ENCODE assay signal across 1 mouse cellular context in the genomic region with DNA sequence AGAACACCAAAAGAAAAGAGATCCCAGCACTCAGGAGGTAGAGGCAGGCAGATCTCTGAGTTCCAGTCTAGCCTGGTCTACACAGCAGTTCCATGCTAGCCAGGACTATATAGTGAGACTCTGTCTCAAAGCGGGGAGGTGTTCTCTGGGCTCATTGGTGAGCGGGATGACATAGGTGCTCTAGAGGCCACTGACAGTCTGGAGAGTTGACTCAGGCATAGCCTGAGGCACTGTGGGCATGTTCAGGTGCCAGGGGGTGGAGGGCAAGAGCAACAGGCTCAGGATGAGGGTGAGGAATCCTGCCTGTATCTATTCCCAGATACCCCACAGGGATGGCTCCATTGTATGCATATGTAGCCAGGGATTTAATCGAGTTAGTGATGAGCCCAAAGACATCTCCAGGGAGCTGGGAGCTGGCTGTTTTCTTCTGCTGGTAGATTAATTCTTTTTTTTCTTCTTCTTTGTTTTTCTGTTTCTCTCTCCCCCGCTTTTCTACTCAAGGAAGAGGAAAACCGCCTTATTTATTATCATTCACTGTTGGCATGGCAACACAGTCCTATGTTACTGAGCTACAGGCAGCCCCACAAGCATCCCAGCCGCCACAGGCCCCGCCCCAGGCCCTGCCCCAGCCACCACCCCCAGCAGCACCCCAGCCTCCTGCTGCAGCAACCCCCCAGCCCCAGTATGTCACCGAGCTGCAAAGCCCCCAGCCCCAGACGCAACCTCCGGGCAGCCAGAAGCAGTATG.
TF ChIP-seq lines count a peak whose summit lies in the region.

No protein-coding gene starts in this region.

TF ChIP-seq in C2C12, 6 proteins besides CTCF, POLR2A, EP300 and RAD21 (continued from another document):
- TF ChIP-seq MYOD1 (IDR thresholded peaks at IDR 0.05; ENCODE audit: control insufficient read depth, insufficient read length, low read depth) (no peak), FOSL1 (IDR thresholded peaks at IDR 0.05; ENCODE audit: insufficient read depth, low read length, poor library complexity, severe bottlenecking) (no peak), USF1 (IDR thresholded peaks at IDR 0.05; ENCODE audit: low read depth) (no peak), MYOG (IDR thresholded peaks at IDR 0.05; ENCODE audit: control insufficient read depth, extremely low read depth, insufficient read length) (no peak)
